Mouse (Mus musculus) neural tube, embryonic 15.5 days (tissue): ENCODE measurements around the gene Hepacam. TPM values are rescaled to one million over a fixed set of nuclear protein-coding genes. Genes with fewer than 3 reads are reported as not detected.
A peak's percentile ranks its signal among the peaks of the same experiment; 100 is the strongest.

Experiments used
- ATAC-seq: fragments of 200-750 bp; cut with Nextera tagmentation; 2 replicates; pipeline ENCODE4 v1.8.0; 2017; ENCODE audit warnings: mild to moderate bottlenecking, moderate TSS enrichment, moderate library complexity; ENCODE audit not compliant: low FRiP score
- H3K27ac ChIP-seq: fragments of 300-500 bp; sonication (generic); replicated peaks from 2 replicates; pipeline ENCODE4 v1.5.1; 2015; ENCODE audit warnings: mild to moderate bottlenecking, inconsistent platforms
- H3K27me3 ChIP-seq: fragments of 300-500 bp; sonication (generic); replicated peaks from 2 replicates; pipeline ENCODE4 v1.6.1; 2015; ENCODE audit warnings: inconsistent platforms
- H3K36me3 ChIP-seq: fragments of 300-500 bp; sonication (generic); 2 replicates; pipeline ENCODE4 v1.6.1; 2015; ENCODE audit warnings: inconsistent platforms
- H3K4me1 ChIP-seq: fragments of 300-500 bp; sonication (generic); 2 replicates; pipeline ENCODE4 v1.6.1; 2015; ENCODE audit warnings: inconsistent platforms
- H3K4me2 ChIP-seq: fragments of 300-500 bp; sonication (generic); 2 replicates; pipeline ENCODE4 v1.6.1; 2015; ENCODE audit warnings: inconsistent platforms, mild to moderate bottlenecking, moderate library complexity
- H3K4me3 ChIP-seq: fragments of 300-500 bp; sonication (generic); replicated peaks from 2 replicates; pipeline ENCODE4 v1.5.1; 2015; ENCODE audit warnings: mild to moderate bottlenecking, inconsistent platforms
- H3K9ac ChIP-seq: fragments of 300-500 bp; sonication (generic); replicated peaks from 2 replicates; pipeline ENCODE4 v1.6.1; 2015; ENCODE audit warnings: mild to moderate bottlenecking, inconsistent platforms
- H3K9me3 ChIP-seq: fragments of 300-500 bp; sonication (generic); replicated peaks from 2 replicates; pipeline ENCODE4 v1.6.1; 2016; ENCODE audit warnings: inconsistent platforms
- WGBS: fragments of 180-500 bp; shearing (Covaris S2); methylation state at CpG from one replicate; pipeline ENCODE4 v1.1.7; 2015; ENCODE audit warnings: mixed read lengths; 5-methylcytosine and 5-hydroxymethylcytosine counted together
- polyA plus RNA-seq: library from polyadenylated mRNA; unstranded; fragments of >200 nt; fragmentation: Nextera tagmentation; extraction: Ambion mirVana; gene quantifications from 2 replicates; pipeline ENCODE4 v1.2.1, GENCODE M21; 2015

Gene Hepacam
- polyA plus RNA-seq, 1 experiment from 2014 or later: 25.6 TPM

GRCm38 (mm10) chr9:37362084-37362483, 5.1 kb upstream of the Hepacam start:
- ATAC-seq: no peak
- H3K36me3 ChIP-seq: no peaks in the 10 kb centered on the region
- no peak overlapping the region for H3K4me2 ChIP-seq
- no peaks in the 10 kb centered on the region for H3K27me3 ChIP-seq
- no peak overlapping the region for H3K4me3 ChIP-seq
- H3K27ac ChIP-seq: no peak overlapping the region
- no peaks in the 10 kb centered on the region for H3K9me3 ChIP-seq
- H3K9ac ChIP-seq: no peak overlapping the region
- H3K4me1 ChIP-seq: peaks cover 7% of the 10 kb centered on the region; the same call in 1 of the 2 replicates

- Histone ChIP-seq H3K9ac (no peak overlapping the region), H3K9me3 (no peaks in the 10 kb centered on the region), H3K4me3 (no peak overlapping the region), H3K36me3 (no peaks in the 10 kb centered on the region), H3K27me3 (no peaks in the 10 kb centered on the region), H3K27ac (no peak overlapping the region), H3K4me2 (no peak overlapping the region), H3K4me1 (peaks cover 7% of the 10 kb centered on the region; the same call in 1 of the 2 replicates)
- no peak for ATAC-seq
- 74% methylated on average over 1 of the region's 1 CpGs for WGBS
Measured at GRCm38 (mm10) chr9:37362881-37363280, 4.3 kb upstream of the Hepacam start.

- peaks cover 7% of the 10 kb centered on the region; the same call in 1 of the 2 replicates for H3K4me1 ChIP-seq
- no peak overlapping the region for H3K4me2 ChIP-seq
- H3K4me3 ChIP-seq: no peak overlapping the region
- no peak overlapping the region for H3K9ac ChIP-seq
- no peaks in the 10 kb centered on the region for H3K36me3 ChIP-seq
- no peaks in the 10 kb centered on the region for H3K9me3 ChIP-seq
- no peaks in the 10 kb centered on the region for H3K27me3 ChIP-seq
- H3K27ac ChIP-seq: no peak overlapping the region
- WGBS: 74% methylated on average over 3 of the region's 3 CpGs
- ATAC-seq: no peak
Measured at GRCm38 (mm10) chr9:37363551-37363950, 3.6 kb upstream of the Hepacam start.

GRCm38 (mm10) chr9:37364392-37364791, 2.8 kb upstream of the Hepacam start:
- no peaks in the 10 kb centered on the region for H3K36me3 ChIP-seq
- no peaks in the 10 kb centered on the region for H3K9me3 ChIP-seq
- H3K9ac ChIP-seq: no peak overlapping the region
- no peak overlapping the region for H3K4me3 ChIP-seq
- 58% methylated on average over 3 of the region's 3 CpGs for WGBS
- no peak for ATAC-seq
- H3K4me1 ChIP-seq: peaks cover 6% of the 10 kb centered on the region; the same call in 1 of the 2 replicates
- H3K27me3 ChIP-seq: no peaks in the 10 kb centered on the region
- H3K4me2 ChIP-seq: no peak overlapping the region
- H3K27ac ChIP-seq: no peak overlapping the region

GRCm38 (mm10) chr9:37365706-37366105, 1.4 kb upstream of the Hepacam start:
- Histone ChIP-seq H3K27me3 (no peaks in the 10 kb centered on the region), H3K36me3 (no peaks in the 10 kb centered on the region), H3K9ac (no peak overlapping the region), H3K4me1 (no peaks in the 10 kb centered on the region), H3K4me3 (no peak overlapping the region), H3K4me2 (no peak overlapping the region), H3K27ac (no peak overlapping the region), H3K9me3 (no peaks in the 10 kb centered on the region)
- 75% methylated on average over 5 of the region's 5 CpGs for WGBS
- no peak for ATAC-seq

- no peak; the same call in 1 of the 2 replicates for ATAC-seq
- no peak overlapping the region for H3K9ac ChIP-seq
- WGBS: 83% methylated on average over 11 of the region's 11 CpGs
- H3K36me3 ChIP-seq: no peaks in the 10 kb centered on the region
- H3K4me3 ChIP-seq: peak overlapping the region; percentile 24
- no peaks in the 10 kb centered on the region for H3K27me3 ChIP-seq
- H3K4me1 ChIP-seq: no peaks in the 10 kb centered on the region
- H3K9me3 ChIP-seq: no peaks in the 10 kb centered on the region
- H3K27ac ChIP-seq: peak overlapping the region; percentile 80
- peak overlapping the region; percentile 28 for H3K4me2 ChIP-seq
Measured at GRCm38 (mm10) chr9:37368081-37368830, 1.1 kb downstream of the Hepacam start.

GRCm38 (mm10) chr9:37368860-37369259, 1.7 kb downstream of the Hepacam start:
- peak overlapping the region; percentile 28 for H3K4me2 ChIP-seq

GRCm38 (mm10) chr9:37371232-37371801, 4.2 kb downstream of the Hepacam start:
- H3K4me2 ChIP-seq: no peak overlapping the region
- no peaks in the 10 kb centered on the region for H3K36me3 ChIP-seq
- no peak overlapping the region for H3K9ac ChIP-seq
- no peaks in the 10 kb centered on the region for H3K27me3 ChIP-seq
- no peak overlapping the region; the same call in 1 of the 2 replicates for H3K27ac ChIP-seq
- no peaks in the 10 kb centered on the region for H3K9me3 ChIP-seq
- no peaks in the 10 kb centered on the region for H3K4me1 ChIP-seq
- ATAC-seq: no peak
- WGBS: 51% methylated on average over 7 of the region's 7 CpGs
- no peak overlapping the region for H3K4me3 ChIP-seq

More at GRCm38 (mm10) chr9:37368860-37369259, 1.7 kb downstream of the Hepacam start:
- peak overlapping the region; percentile 24; the same call in 1 of the 2 replicates for H3K4me3 ChIP-seq
- no peak overlapping the region for H3K9ac ChIP-seq
- no peaks in the 10 kb centered on the region for H3K9me3 ChIP-seq
- ATAC-seq: no peak
- no peaks in the 10 kb centered on the region for H3K4me1 ChIP-seq
- WGBS: 84% methylated on average over 8 of the region's 8 CpGs
- no peaks in the 10 kb centered on the region for H3K36me3 ChIP-seq
- no peaks in the 10 kb centered on the region for H3K27me3 ChIP-seq
- peak overlapping the region; percentile 46; the same call in 1 of the 2 replicates for H3K27ac ChIP-seq

GRCm38 (mm10) chr9:37375718-37376117, 8.6 kb downstream of the Hepacam start:
- 82% methylated on average over 5 of the region's 5 CpGs for WGBS

GRCm38 (mm10) chr9:37383161-37383560, 16.0 kb downstream of the Hepacam start:
- WGBS: 95% methylated on average over 6 of the region's 6 CpGs
- H3K9ac ChIP-seq: no peak overlapping the region
- H3K4me3 ChIP-seq: no peak overlapping the region
- peaks cover 8% of the 10 kb centered on the region; the same call in 1 of the 2 replicates for H3K4me1 ChIP-seq
- no peak for ATAC-seq
- no peaks in the 10 kb centered on the region for H3K9me3 ChIP-seq
- H3K4me2 ChIP-seq: no peak overlapping the region
- H3K27me3 ChIP-seq: 0 out of 2 replicates have a peak, but pooled peaks cover 3% of the 10 kb centered on the region
- H3K36me3 ChIP-seq: no peaks in the 10 kb centered on the region
- H3K27ac ChIP-seq: no peak overlapping the region

More at GRCm38 (mm10) chr9:37375718-37376117, 8.6 kb downstream of the Hepacam start:
- Histone ChIP-seq H3K9me3 (no peaks in the 10 kb centered on the region), H3K4me2 (no peak overlapping the region), H3K9ac (no peak overlapping the region), H3K4me1 (no peaks in the 10 kb centered on the region), H3K4me3 (no peak overlapping the region), H3K36me3 (no peaks in the 10 kb centered on the region), H3K27ac (no peak overlapping the region), H3K27me3 (no peaks in the 10 kb centered on the region)
- ATAC-seq: no peak

- peak; percentile 86 for ATAC-seq
- no peaks in the 10 kb centered on the region for H3K9me3 ChIP-seq
- H3K36me3 ChIP-seq: no peaks in the 10 kb centered on the region
- 7% methylated on average over 54 of the region's 54 CpGs for WGBS
- H3K27me3 ChIP-seq: 0 out of 2 replicates have a peak, but pooled peaks cover 3% of the 10 kb centered on the region
- H3K4me1 ChIP-seq: peaks cover 8% of the 10 kb centered on the region; the same call in 1 of the 2 replicates
- H3K27ac ChIP-seq: peak overlapping the region; percentile 64
- peak overlapping the region; percentile 86 for H3K4me2 ChIP-seq
- peak overlapping the region; percentile 52 for H3K4me3 ChIP-seq
- peak overlapping the region; percentile 63 for H3K9ac ChIP-seq
Measured at GRCm38 (mm10) chr9:37384284-37385182, 17.4 kb downstream of the Hepacam start.
